Mouse (Mus musculus): ENCODE measurements around the gene Slc22a18. TPM values are rescaled to one million over a fixed set of nuclear protein-coding genes. Genes with fewer than 3 reads are reported as not detected.

The Slc22a18 gene
- polyA plus RNA-seq, 1 experiment from 2014 or later: 18.6 TPM

DNA sequence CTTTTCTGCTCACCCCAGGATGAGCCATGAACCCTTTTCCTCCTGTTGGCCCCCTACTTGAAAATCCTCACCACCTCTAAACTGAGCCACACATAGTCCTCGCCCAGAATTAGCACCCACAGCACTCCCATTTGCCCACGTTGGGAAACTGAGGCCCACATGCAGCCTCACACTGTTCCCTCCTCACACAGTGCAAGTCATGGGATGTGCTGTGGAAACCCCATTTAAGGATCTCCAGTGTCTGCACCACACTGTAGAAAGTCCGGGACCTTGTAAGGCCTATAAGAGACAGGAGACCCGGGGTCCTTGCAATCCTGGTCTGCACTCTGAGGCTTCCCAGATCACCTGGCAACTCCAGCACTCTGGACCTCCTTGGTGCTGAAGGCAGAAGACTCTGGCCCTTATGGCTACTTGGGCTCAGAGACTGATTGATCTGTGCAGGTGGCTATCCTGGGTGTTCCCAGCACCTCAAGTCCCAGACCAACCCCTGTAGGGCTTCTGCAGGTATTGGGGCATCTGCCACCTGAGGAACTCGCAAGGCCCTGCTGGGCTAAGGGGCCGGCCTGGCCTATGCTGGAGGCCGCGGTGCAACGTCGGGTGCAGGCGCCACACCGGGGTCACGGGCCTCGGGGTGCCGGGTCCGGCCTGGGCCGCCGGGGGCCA lies 36.2 kb upstream of the Slc22a18 start:
- H3K27me3 ChIP-seq (ENCODE audit: insufficient read depth, low read length): peaks cover 22% of the 10 kb centered on the region
- H3K9me3 ChIP-seq (ENCODE audit: low read length): no peaks in the 10 kb centered on the region
- H3K36me3 ChIP-seq (replicated peaks; ENCODE audit: insufficient read depth, low read length): no peaks in the 10 kb centered on the region
- ATAC-seq (peak; percentile 31; the same call in 1 of the 2 replicates), DNase-seq (no peak)
- no peak overlapping the region; the same call in 1 of the 2 replicates for H3K9ac ChIP-seq (replicated peaks)
- WGBS (ENCODE audit: insufficient replicate concordance): 22% methylated on average over 17 of the region's 18 CpGs
- TF ChIP-seq EP300 (IDR thresholded peaks at IDR 0.05; ENCODE audit: low read depth) (no peak), CTCF (IDR thresholded peaks at IDR 0.05; ENCODE audit: low read depth) (no peak)
- no peaks in the 10 kb centered on the region for H3K4me1 ChIP-seq (ENCODE audit: insufficient read depth)
- peak overlapping the region; percentile 43 for H3K4me3 ChIP-seq (ENCODE audit: low read depth, low read length)
- peak overlapping the region; percentile 76 for H3K4me2 ChIP-seq (ENCODE audit: low read depth, low read length)
- no peak overlapping the region for H3K27ac ChIP-seq (ENCODE audit: low read depth)

DNA sequence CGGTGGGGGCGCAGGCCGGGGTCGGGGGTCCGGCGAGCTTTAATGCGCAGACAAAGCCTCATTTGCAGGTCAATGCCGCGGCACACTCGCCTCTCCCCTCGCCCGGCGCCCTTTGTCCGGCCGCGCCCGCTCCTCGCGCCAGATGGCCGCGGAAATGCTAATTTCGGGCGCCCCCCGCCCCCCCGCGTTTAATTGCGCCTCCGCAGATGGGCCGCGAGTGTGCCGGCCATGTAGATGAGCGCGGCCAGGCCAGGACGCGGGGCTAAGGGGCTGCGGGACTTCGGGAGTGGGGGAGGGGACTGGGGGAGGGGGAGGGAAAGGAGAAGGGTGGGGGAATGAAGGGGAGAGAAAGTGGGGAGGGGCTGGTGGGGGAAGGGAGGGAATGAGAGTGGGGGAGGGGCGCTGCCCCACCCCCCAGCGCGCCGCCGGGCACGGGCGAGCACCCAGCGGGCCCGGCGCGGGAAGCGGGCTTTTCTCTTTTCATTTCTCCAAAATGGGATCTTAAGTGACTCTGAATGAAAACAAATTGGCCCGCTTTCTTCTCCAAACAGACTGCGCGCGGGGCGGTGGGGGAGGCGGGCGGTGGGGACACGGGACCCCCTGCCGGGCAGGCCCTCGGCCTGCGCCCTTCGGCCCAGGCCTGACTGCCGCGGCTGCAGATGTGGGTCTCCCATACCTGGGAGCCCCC lies 35.5 kb upstream of the Slc22a18 start:
- Histone ChIP-seq H3K4me3 (ENCODE audit: low read depth, low read length) (peak overlapping the region; percentile 43), H3K9me3 (ENCODE audit: low read length) (no peaks in the 10 kb centered on the region), H3K27me3 (ENCODE audit: insufficient read depth, low read length) (peaks cover 25% of the 10 kb centered on the region), H3K27ac (ENCODE audit: low read depth) (no peak overlapping the region), H3K36me3 (replicated peaks; ENCODE audit: insufficient read depth, low read length) (no peaks in the 10 kb centered on the region), H3K4me2 (ENCODE audit: low read depth, low read length) (peak overlapping the region; percentile 76), H3K4me1 (ENCODE audit: insufficient read depth) (no peaks in the 10 kb centered on the region), H3K9ac (replicated peaks) (peak overlapping the region; percentile 6)
- no peak for DNase-seq
- no peak for TF ChIP-seq CTCF (IDR thresholded peaks at IDR 0.05; ENCODE audit: low read depth)
- TF ChIP-seq EP300 (IDR thresholded peaks at IDR 0.05; ENCODE audit: low read depth): no peak
- 6% methylated on average over 57 of the region's 63 CpGs for WGBS (ENCODE audit: insufficient replicate concordance)
- ATAC-seq: peak; percentile 21; the same call in 1 of the 2 replicates

DNA sequence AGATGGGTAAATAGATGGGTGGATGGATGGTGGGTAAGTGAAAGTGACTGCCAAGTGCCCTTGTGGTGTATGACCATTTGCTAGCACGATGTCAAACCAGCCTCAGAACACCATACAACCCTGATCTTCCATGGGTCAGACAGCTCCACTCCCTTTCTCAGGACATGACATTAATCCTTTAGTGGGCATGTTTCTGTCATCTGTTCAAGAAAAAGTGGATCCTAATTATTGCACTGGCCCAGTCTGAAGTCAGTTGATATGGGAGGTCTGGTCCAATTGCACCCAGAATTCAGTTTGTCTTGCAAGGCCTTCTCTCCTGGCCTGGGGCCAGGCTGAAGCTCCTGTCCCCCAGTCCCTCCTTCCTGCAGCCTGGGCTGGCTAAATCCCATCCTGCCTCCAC lies 34.6 kb upstream of the Slc22a18 start:
- Histone ChIP-seq H3K27me3 (ENCODE audit: insufficient read depth, low read length) (peaks cover 35% of the 10 kb centered on the region), H3K9me3 (ENCODE audit: low read length) (no peaks in the 10 kb centered on the region), H3K4me2 (ENCODE audit: low read depth, low read length) (no peak overlapping the region), H3K9ac (replicated peaks) (no peak overlapping the region), H3K36me3 (replicated peaks; ENCODE audit: insufficient read depth, low read length) (no peaks in the 10 kb centered on the region), H3K4me3 (ENCODE audit: low read depth, low read length) (no peak overlapping the region), H3K27ac (ENCODE audit: low read depth) (no peak overlapping the region), H3K4me1 (ENCODE audit: insufficient read depth) (no peaks in the 10 kb centered on the region)
- ATAC-seq (no peak), DNase-seq (no peak)
- 54% methylated on average over 1 of the region's 1 CpGs for WGBS (ENCODE audit: insufficient replicate concordance)
- TF ChIP-seq EP300 (IDR thresholded peaks at IDR 0.05; ENCODE audit: low read depth) (no peak), CTCF (IDR thresholded peaks at IDR 0.05; ENCODE audit: low read depth) (no peak)

DNA sequence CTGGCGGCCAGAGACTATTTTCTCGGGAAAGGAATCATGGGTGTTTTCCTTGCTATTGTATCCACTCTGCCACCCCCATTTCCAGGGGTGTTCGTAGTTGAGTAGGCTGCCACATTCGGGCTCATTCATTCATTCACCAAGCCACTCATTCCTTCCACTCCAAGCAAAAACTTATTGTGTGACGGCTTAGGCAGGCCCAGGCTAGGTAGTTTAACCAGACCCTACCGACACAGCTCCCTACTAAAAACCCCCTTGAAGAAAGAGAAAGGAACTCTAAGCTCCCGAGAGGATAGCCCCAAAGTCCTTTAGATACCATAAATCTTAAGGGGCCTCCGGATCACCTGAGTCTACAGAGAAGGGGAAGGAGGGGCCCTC lies 29.0 kb upstream of the Slc22a18 start:
- DNase-seq: no peak
- no peak overlapping the region for H3K9ac ChIP-seq (replicated peaks)
- H3K4me2 ChIP-seq (ENCODE audit: low read depth, low read length): no peak overlapping the region
- 45% methylated on average over 8 of the region's 8 CpGs for WGBS (ENCODE audit: insufficient replicate concordance)
- no peak overlapping the region for H3K27ac ChIP-seq (ENCODE audit: low read depth)
- peaks cover 3% of the 10 kb centered on the region; the same call in 1 of the 2 replicates for H3K4me1 ChIP-seq (ENCODE audit: insufficient read depth)
- no peaks in the 10 kb centered on the region for H3K9me3 ChIP-seq (ENCODE audit: low read length)
- no peak for ATAC-seq
- H3K36me3 ChIP-seq (replicated peaks; ENCODE audit: insufficient read depth, low read length): no peaks in the 10 kb centered on the region
- TF ChIP-seq CTCF (IDR thresholded peaks at IDR 0.05; ENCODE audit: low read depth) (no peak), EP300 (IDR thresholded peaks at IDR 0.05; ENCODE audit: low read depth) (no peak)
- peaks cover 53% of the 10 kb centered on the region for H3K27me3 ChIP-seq (ENCODE audit: insufficient read depth, low read length)
- H3K4me3 ChIP-seq (ENCODE audit: low read depth, low read length): no peak overlapping the region

DNA sequence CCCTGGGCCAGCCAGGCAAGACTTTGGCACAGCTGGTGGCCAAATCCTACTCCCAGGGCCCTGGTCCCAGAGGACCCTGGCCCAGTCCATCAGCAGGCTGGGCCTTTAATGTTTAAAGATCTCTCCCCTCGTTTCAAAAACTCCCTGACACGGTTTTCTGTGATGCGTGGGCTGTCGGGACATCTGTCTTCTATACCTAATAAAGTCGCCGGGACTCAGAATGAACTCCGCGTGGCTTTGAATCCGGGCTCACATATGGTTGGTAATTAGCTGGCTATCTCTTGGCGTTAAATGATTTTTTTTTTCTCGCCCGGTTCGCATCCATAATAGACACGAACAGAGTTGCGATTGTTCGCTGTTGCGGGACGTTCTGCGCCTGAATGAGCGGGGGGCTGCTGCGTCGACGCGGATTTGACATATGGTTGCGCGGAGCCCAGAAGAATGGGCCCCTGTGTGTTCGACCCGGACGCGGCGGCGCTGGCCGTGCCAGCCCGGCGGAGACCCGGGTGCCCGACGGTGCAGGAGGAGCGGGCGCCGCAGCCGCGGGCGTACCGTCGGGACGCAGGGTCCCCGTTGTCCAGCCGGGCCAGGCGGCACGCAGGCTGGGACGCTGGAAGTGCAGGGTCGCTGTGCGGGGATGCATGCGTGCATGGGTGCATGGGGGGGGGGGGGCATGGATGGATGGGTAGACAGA lies 28.4 kb upstream of the Slc22a18 start:
- Histone ChIP-seq H3K27ac (ENCODE audit: low read depth) (no peak overlapping the region), H3K27me3 (ENCODE audit: insufficient read depth, low read length) (peaks cover 53% of the 10 kb centered on the region), H3K4me2 (ENCODE audit: low read depth, low read length) (peak overlapping the region; percentile 58), H3K36me3 (replicated peaks; ENCODE audit: insufficient read depth, low read length) (no peaks in the 10 kb centered on the region), H3K4me3 (ENCODE audit: low read depth, low read length) (peak overlapping the region; percentile 39), H3K9ac (replicated peaks) (no peak overlapping the region), H3K9me3 (ENCODE audit: low read length) (no peaks in the 10 kb centered on the region), H3K4me1 (ENCODE audit: insufficient read depth) (peaks cover 3% of the 10 kb centered on the region; the same call in 1 of the 2 replicates)
- no peak for DNase-seq
- ATAC-seq: no peak
- no peak for TF ChIP-seq CTCF (IDR thresholded peaks at IDR 0.05; ENCODE audit: low read depth)
- TF ChIP-seq EP300 (IDR thresholded peaks at IDR 0.05; ENCODE audit: low read depth): no peak
- whole genome bisulfite sequencing (ENCODE audit: insufficient replicate concordance): 7% methylated on average over 55 of the region's 55 CpGs
